Mouse (Mus musculus) embryonic fibroblast, embryonic 13.5 days (primary cell): ENCODE results near the gene Il34.

Source experiments
- CTCF ChIP-seq: IDR thresholded peaks from 2 replicates; pipeline ENCODE4 v1.5.1; 2011; ENCODE audit warnings: mild to moderate bottlenecking, control low read depth, low read length, moderate library complexity, borderline replicate concordance; ENCODE audit not compliant: insufficient read depth
- POLR2A ChIP-seq: IDR thresholded peaks from 2 replicates; pipeline ENCODE4 v1.6.1; 2011; ENCODE audit warnings: low read depth, mild to moderate bottlenecking, control low read depth, low read length, moderate library complexity

- TF ChIP-seq CTCF: no peak
- TF ChIP-seq POLR2A: no peak
Observed at GRCm38 (mm10) chr8:110812349-110813080, 6.8 kb upstream of the Il34 start.
